Mouse (Mus musculus): Measurements from ENCODE around the gene Tprg.

Gene Tprg

GRCm38 (mm10) chr16:25333279-25334219 is 46.9 kb downstream of the Tprg start:
- no peak for DNase-seq (ENCODE audit: low read depth, low spot score)

DNA sequence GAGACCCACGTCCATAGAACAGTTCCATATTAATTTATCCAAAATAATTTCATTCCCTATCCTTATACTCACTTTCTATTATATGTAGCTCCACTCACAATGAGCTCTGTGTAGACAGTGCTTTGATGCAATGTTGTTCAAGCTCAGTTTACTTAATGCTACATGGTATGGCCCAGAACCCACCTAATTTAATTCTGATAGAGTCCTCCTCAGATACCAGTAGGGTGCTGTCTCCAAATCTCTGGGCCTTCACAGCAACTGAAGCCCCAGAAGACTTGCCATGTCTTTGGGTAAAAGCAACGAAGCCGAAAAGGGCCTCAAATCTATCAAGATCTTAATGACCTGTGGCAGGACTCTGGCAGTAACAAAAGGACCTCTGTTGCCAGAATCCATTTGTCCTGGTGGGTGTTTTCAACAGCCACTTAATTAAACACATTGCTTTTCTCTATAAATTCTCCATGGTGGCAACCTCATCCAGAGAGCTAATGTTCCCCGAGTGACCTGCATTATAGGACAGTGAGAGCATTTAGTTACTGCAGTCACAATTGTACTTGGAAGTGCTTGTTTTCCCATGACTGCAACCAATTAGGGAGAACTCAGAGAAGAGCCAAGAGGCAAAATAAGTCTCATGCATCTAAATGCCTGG is 48.6 kb downstream of the Tprg start:
- DNase-seq (ENCODE audit: low read depth, low spot score), result no peak

GRCm38 (mm10) chr16:25349626-25350025 is 63.0 kb downstream of the Tprg start:
- no peak for DNase-seq (ENCODE audit: low read depth, low spot score)

DNA sequence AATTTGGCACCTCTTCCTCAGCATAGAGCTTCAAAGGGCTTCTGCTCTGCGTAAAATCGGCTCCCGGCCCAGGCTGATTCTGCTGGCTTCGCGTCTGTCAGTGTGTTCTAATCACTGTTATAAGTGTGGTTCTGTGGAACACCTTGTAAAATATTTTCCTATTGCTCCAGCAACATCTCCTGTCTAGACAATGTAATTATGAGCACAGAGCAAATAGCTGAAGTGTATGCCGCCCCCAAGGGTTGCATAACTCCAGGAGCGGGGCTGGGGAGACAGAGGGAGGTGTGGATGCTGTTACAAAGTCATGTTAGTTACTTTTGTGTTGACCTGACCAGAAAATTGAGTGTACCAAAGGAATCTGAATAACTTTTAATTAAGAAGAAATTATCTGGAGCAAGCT is 81.2 kb downstream of the Tprg start:
- DNase-seq (ENCODE audit: low read depth, low spot score), result no peak

- no peak for DNase-seq (ENCODE audit: low read depth, low spot score)
Measured at GRCm38 (mm10) chr16:25369984-25370412, 83.4 kb downstream of the Tprg start.

DNA sequence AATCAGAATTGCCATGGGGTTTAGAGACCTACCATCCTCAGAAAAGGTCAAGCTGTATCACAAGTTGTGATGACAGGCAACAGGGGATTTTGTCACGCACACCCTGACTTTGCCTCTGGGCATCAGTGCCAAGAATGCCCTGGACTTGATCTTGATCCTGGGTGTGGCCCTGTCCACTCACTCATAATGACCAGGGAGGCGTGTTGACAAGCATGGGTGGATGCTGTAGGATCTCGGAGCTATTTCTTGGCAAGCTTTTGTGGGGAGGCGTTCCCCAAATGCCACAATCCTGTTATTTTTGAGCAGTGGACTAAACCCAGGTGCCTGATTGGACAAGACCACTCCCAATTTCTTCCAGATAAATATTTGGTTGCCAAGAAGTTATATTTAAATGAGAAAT is 87.5 kb downstream of the Tprg start:
- DNase-seq (ENCODE audit: low read depth, low spot score), result no peak

DNA sequence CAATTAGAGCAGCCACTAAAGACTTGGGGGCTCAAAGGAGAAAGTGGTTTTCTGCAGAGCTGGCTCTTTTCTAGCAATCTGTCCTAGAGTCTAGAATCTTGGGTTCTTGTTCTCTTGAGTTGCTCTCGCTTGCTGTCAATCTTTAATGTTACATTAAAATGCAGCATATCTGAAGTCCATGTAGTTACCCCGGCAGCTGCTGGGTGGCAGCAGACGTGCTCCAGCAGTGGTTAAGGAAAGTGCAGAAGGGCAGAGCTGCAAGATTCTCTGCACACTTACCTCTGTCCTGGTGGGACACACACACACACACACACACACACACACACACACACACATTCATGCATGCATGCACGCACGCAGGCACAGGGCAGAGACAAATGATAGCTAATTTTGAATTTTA is 88.2 kb downstream of the Tprg start:
- DNase-seq (ENCODE audit: low read depth, low spot score), result no peak

DNA sequence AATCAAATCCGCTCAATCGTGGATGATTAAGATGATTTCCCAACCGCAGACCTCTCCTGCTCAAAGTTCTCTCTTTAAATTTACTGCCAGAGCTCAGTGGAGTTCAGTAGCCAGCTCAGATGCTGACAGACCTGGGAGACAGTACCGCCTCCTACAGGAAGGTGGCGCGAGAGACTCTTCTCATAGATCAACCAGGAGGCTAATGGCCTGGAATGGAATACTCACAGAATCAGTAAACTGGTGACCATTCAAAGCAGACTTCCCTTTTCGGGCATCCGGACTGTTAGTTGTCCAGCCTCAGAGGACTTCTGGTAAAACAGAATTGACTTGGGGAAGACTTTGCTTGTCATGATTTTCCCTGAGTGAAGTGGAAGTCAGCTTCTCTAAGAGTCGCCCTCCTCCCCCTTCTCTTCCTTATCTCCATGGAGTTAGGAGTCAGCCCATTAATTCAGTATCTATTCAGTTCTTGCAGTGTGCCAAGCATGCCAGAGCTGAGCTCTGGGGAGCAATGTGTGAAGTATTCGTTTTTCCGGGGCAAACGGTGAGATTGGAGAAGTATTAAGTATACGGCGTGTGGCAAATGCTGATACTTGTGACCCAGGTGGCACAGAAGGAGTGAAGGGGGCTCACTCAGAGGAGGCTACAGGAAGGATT is 90.2 kb downstream of the Tprg start:
- peak; percentile 42 for DNase-seq (ENCODE audit: low read depth, low spot score)

- no peak for DNase-seq (ENCODE audit: low read depth, low spot score)
Measured at GRCm38 (mm10) chr16:25377695-25378094, 91.1 kb downstream of the Tprg start.

DNA sequence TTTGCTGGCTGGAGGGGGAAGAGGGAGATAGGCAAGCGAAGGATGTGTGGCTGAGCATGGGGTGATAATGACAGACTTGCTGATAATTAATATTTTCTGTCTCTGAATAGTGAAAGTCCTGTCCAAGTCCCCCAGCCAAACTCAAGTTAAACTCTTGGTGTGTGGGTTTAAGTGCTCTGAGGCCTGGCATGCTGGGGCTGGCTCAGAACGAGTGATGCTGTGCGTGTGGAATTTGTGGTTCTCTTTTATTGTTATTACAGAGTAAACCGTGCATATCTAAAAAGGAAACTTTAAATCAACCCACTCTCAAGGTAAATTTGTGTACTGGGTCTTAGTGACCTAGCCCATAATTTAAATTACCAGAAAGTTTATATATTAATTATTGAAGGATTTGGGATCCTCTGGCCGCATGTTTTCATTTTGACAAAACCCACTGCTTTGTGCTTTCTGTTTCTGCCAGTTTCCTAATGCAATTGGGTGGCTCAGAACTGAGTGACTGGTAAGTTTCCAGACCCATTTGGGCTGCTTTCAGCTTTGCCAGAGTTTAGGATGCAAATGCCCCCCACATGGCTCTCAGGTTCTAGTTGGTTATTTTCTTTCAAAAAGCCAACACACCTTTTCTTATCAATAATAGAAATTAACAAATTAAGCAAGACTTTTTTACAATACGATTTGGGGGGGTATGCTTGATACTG is 99.0 kb downstream of the Tprg start:
- no peak for DNase-seq (ENCODE audit: low read depth, low spot score)

GRCm38 (mm10) chr16:25394676-25395075 is 108.1 kb downstream of the Tprg start:
- DNase-seq (ENCODE audit: low read depth, low spot score), result no peak

DNA sequence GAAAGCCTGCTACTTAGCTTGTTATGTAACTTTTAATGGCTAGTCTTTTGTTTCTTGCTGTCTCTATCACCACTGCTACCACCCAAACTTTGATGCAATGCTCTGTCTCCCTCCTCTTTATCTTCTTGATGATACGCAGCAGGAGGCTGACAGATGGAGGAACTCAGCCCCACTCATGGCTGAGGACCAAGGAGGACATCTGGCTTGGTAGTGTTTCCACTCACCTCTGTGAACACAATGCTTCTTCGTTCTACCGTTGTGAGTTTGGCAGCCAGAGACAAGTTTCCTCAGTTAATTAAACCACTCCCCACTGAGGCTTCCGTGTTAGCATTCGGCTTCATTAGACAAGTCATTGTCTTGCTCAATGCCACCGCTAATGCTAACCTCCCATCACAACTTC is 117.5 kb downstream of the Tprg start:
- no peak for DNase-seq (ENCODE audit: low read depth, low spot score)

GRCm38 (mm10) chr16:25407204-25407886 is 120.7 kb downstream of the Tprg start:
- no peak for DNase-seq (ENCODE audit: low read depth, low spot score)

DNA sequence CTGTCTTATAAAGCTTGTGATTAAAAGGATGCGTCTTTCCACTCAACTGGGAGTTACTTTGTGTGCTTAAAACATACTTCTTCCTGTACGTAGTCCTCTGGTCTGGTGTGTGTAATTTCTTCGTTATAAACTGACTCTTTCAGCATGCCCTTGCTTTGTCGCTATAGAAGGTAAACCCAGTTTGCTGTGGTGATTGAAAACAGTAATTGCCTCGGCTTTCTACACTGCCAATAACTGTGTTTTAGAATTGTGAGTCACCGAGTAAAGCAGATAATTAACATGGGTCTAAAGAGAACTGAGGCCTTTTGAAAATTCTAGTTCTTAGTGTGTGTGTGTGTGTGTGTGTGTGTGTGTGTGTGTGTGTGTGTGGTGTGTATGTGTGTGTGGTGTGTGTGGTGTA is 121.4 kb downstream of the Tprg start:
- no peak for DNase-seq (ENCODE audit: low read depth, low spot score)

DNA sequence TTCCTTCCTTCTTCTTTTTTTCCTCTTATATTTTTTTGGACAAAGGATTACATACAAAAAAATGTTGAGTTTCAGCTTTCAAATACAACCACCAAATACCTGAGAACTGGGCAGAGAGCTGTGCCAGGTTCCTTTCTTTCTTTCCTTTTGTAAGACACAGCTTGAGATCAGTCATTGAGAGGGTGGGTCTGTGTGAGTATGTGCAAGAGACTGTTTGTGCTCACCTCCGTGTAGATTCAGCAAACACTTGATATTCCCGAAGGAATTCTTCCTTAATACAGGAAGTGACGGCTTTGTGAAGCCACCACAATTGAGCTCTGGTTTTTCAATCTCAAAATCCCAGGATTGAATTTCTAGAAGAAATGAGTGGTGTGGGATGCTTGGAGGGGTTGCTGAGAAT is 124.7 kb downstream of the Tprg start:
- DNase-seq (ENCODE audit: low read depth, low spot score), result no peak

GRCm38 (mm10) chr16:25413885-25414284 is 127.3 kb downstream of the Tprg start:
- no peak for DNase-seq (ENCODE audit: low read depth, low spot score)

- no peak for DNase-seq (ENCODE audit: low read depth, low spot score)
Measured at GRCm38 (mm10) chr16:25415186-25415585, 128.6 kb downstream of the Tprg start.

GRCm38 (mm10) chr16:25417875-25418630 is 131.4 kb downstream of the Tprg start:
- no peak for DNase-seq (ENCODE audit: low read depth, low spot score)

DNA sequence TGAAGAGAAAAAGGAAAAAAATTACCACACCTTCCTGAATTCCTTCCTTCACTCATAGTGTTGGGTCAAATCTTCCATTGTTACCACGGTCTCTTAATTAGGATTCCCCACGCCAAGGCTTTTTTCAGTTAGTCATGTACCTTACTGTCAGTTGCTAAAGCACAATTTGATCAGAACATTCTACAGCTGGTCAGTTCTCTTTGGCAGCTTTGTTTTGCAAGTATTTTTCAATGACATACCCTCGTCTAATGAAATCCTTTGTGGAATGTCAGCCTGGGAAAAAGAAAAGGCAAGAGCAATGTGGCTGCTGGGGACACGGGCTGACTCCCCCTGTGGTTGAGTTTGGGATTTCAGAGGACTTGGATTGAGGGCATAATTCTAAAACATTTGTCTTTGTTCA is 136.4 kb downstream of the Tprg start:
- no peak for DNase-seq (ENCODE audit: low read depth, low spot score)

GRCm38 (mm10) chr16:25424001-25424400 is 137.4 kb downstream of the Tprg start:
- no peak for DNase-seq (ENCODE audit: low read depth, low spot score)

DNA sequence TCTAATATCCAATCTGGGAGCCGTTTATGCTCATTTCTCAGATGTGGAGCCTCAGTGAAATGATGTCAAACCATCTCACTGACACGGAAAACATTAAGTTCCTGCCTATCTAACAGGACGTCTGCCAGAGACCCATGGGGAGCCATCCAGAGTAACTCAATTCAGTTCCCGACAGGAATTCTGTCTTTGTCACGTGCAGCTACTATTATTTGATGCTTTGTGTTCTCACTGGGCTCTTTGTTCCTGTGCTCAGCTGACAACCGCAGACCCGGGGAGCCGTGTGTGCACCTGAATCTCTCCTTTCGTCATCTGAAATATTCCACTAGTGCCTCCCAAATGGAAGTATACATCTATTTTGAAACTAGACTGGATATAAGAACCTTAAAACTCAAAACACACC is 138.3 kb downstream of the Tprg start:
- no peak for DNase-seq (ENCODE audit: low read depth, low spot score)
